Mouse (Mus musculus) myocyte (in vitro differentiated cells): ENCODE results near the gene Tmem8. TPM values are rescaled to one million over a fixed set of nuclear protein-coding genes. Genes with fewer than 3 reads are reported as not detected.

Source experiments
- H3K27me3 ChIP-seq: one replicate; pipeline ENCODE4 v1.6.1; 2011; ENCODE audit not compliant: control insufficient read depth, insufficient read depth, insufficient read length
- H3K36me3 ChIP-seq: one replicate; pipeline ENCODE4 v1.6.1; 2011; ENCODE audit not compliant: control insufficient read depth, insufficient read depth
- H3K4me2 ChIP-seq: one replicate; pipeline ENCODE4 v1.6.1; 2011; ENCODE audit warnings: low read depth, control low read depth
- H3K4me3 ChIP-seq: one replicate; pipeline ENCODE4 v1.5.1; 2011; ENCODE audit warnings: mild to moderate bottlenecking, control low read depth, moderate library complexity
- H3K79me2 ChIP-seq: one replicate; pipeline ENCODE4 v1.6.1; 2011; ENCODE audit not compliant: control insufficient read depth, insufficient read depth
- H3ac ChIP-seq: one replicate; pipeline ENCODE4 v1.6.1; 2011; ENCODE audit not compliant: control insufficient read depth, insufficient read length
- CEBPB ChIP-seq: IDR thresholded peaks from 2 replicates; pipeline ENCODE4 v1.6.1; 2011; ENCODE audit warnings: mild to moderate bottlenecking, moderate library complexity; ENCODE audit not compliant: poor library complexity, insufficient read depth, severe bottlenecking
- E2F4 ChIP-seq: IDR thresholded peaks from one replicate; pipeline ENCODE4 v1.6.1; 2011; ENCODE audit warnings: mild to moderate bottlenecking, control low read depth, moderate library complexity; ENCODE audit not compliant: insufficient read depth
- MAX ChIP-seq: IDR thresholded peaks from one replicate; pipeline ENCODE4 v1.6.1; 2011; ENCODE audit warnings: low read depth, mild to moderate bottlenecking, control low read depth
- MYOD1 ChIP-seq, 3 experiments: IDR thresholded peaks; one replicate each; pipeline ENCODE4 v1.6.1; 2011; ENCODE audit warnings: control low read depth in 2 of 3, low read depth in 2 of 3, mild to moderate bottlenecking in 2 of 3, moderate library complexity in 1 of 3; ENCODE audit not compliant: insufficient read length in 2 of 3, control insufficient read depth in 1 of 3
- MYOG ChIP-seq, 3 experiments: IDR thresholded peaks; one replicate each; pipeline ENCODE4 v1.6.1; 2011; ENCODE audit warnings: control low read depth in 2 of 3, low read depth in 2 of 3, mild to moderate bottlenecking in 2 of 3; ENCODE audit not compliant: insufficient read length in 2 of 3, control insufficient read depth in 1 of 3, insufficient read depth in 1 of 3
- POLR2A ChIP-seq: IDR thresholded peaks from one replicate; pipeline ENCODE4 v1.6.1; 2011; ENCODE audit warnings: low read depth, mild to moderate bottlenecking, control low read depth, moderate library complexity; ENCODE audit not compliant: insufficient read length
- POLR2AphosphoS2 ChIP-seq: IDR thresholded peaks from one replicate; pipeline ENCODE4 v1.6.1; 2011; ENCODE audit warnings: low read depth, control low read depth; ENCODE audit not compliant: insufficient read length
- REST ChIP-seq: IDR thresholded peaks from one replicate; pipeline ENCODE4 v1.6.1; 2011; ENCODE audit warnings: mild to moderate bottlenecking, control low read depth, moderate library complexity; ENCODE audit not compliant: insufficient read depth, insufficient read length
- SRF ChIP-seq: IDR thresholded peaks from one replicate; pipeline ENCODE4 v1.6.1; 2011; ENCODE audit warnings: low read depth; ENCODE audit not compliant: control insufficient read depth, insufficient read length
- TCF12 ChIP-seq: IDR thresholded peaks from one replicate; pipeline ENCODE4 v1.6.1; 2011; ENCODE audit warnings: mild to moderate bottlenecking, control low read depth; ENCODE audit not compliant: poor library complexity, insufficient read depth, severe bottlenecking
- TCF3 ChIP-seq: IDR thresholded peaks from one replicate; pipeline ENCODE4 v1.6.1; 2011; ENCODE audit warnings: low read depth, control low read depth; ENCODE audit not compliant: insufficient read length
- USF1 ChIP-seq: IDR thresholded peaks from one replicate; pipeline ENCODE4 v1.6.1; 2011; ENCODE audit warnings: low read depth, mild to moderate bottlenecking, control low read depth, moderate library complexity
- polyA plus RNA-seq: library from polyadenylated mRNA; unstranded; fragments of >200 nt; fragmentation: generic; extraction: Trizol; gene quantifications from one replicate; pipeline ENCODE4 v1.2.1, GENCODE M21; 2012; ENCODE audit warnings: missing spikeins

Tmem8 gene
- polyA plus RNA-seq, 1 experiment, result 1.5 TPM

DNA sequence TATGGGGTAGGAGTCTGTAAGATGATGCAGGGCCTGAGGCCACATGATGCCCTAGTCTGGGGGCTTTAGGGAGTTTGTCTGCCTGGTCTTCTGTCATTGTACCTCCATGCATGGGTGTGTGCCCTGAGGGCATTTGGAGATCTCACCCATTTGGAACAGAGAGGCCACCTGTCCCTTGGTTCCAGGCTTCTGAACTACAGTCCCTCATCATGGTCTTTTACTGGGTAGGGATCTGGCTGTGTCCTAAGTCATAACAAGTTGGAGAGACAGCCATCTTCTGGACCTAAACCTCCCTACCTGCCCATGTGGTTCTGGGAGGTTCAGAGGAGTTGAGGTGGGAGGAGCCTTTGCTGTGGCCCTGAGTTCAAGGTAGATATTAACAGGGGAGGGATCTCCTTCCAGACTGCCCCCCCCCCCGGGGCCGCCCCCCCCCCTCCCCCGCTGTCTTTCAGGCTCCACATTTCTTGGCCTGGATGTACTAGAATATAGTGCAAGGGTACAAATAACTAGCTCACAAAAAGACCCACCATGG, 2.9 kb downstream of the Tmem8 start:
- Histone ChIP-seq H3ac (no peak overlapping the region), H3K4me2 (no peak overlapping the region), H3K79me2 (no peaks in the 10 kb centered on the region), H3K36me3 (no peaks in the 10 kb centered on the region), H3K27me3 (peaks cover 52% of the 10 kb centered on the region), H3K4me3 (no peak overlapping the region)
- TF ChIP-seq TCF12 (no peak), TCF3 (no peak)

DNA sequence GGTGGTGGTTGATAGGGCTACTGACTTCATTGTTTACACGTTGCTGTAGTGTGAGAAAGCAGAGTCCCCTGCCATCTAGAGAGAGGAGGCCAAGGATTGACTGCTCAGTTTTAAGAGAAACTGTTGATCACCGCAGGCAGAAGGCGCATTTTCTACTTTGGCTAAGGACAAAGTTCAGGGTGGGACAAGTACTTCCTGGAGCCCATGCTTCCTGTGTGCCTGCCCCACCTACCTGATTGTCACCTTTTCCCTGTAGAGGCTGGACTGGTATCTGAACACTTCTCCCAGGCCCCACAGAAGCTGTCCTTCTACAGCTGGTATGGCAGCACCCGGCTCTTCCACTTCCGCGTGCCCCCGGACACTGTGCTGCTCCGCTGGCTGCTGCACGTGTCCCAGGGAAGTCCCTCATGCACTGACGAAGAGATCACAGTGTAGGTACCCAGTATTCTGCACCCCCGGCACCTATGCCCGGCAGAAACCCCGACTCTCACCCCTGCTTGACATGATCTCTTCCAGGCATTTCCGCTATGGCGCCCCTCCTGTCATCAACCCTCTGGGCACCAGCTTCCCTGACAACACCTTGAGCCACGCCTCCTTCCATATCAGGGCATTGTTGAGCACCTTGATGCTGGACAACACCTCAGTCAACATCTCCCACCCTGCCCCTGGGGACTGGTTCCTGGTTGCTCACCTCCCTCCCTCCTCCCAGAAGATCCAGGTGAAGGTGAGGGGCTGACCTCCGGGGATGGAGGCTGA, 3.6 kb downstream of the Tmem8 start:
- Histone ChIP-seq H3K79me2 (no peaks in the 10 kb centered on the region), H3K4me2 (no peak overlapping the region), H3K4me3 (no peak overlapping the region), H3ac (no peak overlapping the region), H3K27me3 (peaks cover 49% of the 10 kb centered on the region), H3K36me3 (no peaks in the 10 kb centered on the region)
- TF ChIP-seq TCF3 (no peak), SRF (no peak), POLR2AphosphoS2 (no peak), CEBPB (no peak), E2F4 (no peak), USF1 (no peak), MYOD1 (IDR thresholded peaks at IDR 0.05; ENCODE audit: control insufficient read depth in 1 of 3, insufficient read length in 2 of 3, low read depth in 2 of 3) (no peak), MYOG (IDR thresholded peaks at IDR 0.05; ENCODE audit: control insufficient read depth in 1 of 3, insufficient read depth in 1 of 3, insufficient read length in 2 of 3, low read depth in 2 of 3) (no peak), MAX (no peak), REST (no peak), TCF12 (no peak), POLR2A (no peak)

DNA sequence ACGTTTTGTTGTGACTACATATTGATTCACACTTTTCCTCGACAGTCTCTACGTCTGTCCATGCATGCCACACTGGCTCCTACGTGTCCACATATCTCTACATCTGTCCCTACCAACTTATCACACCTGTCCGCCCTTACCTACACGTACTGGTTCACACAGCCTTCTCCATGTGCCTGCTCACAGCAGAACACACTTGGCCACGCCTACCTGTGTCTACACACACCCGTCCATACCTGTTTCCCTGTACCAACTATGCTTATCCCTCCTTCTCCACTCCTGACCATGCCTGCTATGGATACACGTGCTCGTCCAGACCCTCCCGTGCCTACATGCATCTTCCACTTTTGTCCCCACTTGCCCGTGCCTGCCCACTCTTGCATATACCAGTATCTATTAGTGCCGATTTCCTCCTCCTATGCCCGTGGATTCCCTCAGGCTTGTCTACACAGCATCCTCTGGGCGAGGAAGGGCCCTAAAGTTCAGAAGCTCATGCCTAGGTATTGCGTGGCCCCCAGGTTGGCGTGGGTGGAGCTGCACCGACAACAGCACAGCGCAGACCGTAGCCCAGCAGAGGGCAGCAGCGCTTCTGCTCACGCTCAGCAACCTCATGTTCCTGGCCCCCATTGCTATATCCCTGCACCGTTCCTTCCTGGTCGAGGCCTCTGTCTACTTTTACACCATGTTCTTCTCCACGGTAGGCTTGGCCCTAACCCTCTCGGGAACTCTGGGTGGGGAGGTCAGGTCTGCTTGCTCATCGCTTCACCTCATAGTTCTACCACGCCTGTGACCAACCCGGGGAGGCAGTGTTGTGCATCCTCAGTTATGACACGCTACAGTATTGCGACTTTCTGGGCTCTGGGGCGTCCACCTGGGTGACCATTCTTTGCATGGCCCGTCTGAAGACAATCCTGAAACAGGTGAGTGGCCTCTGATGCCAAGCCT, 6.9 kb downstream of the Tmem8 start:
- peak overlapping the region; percentile 2 for H3K4me3 ChIP-seq
- no peak overlapping the region for H3ac ChIP-seq
- H3K79me2 ChIP-seq, result peaks cover 15% of the 10 kb centered on the region
- H3K27me3 ChIP-seq, result peaks cover 36% of the 10 kb centered on the region
- H3K36me3 ChIP-seq, result no peaks in the 10 kb centered on the region
- peak overlapping the region; percentile 54 for H3K4me2 ChIP-seq
- TF ChIP-seq POLR2A (peak; percentile 24), SRF (no peak), MYOD1 (IDR thresholded peaks at IDR 0.05; ENCODE audit: control insufficient read depth in 1 of 3, insufficient read length in 2 of 3, low read depth in 2 of 3) (no peak), E2F4 (no peak), MYOG (IDR thresholded peaks at IDR 0.05; ENCODE audit: control insufficient read depth in 1 of 3, insufficient read depth in 1 of 3, insufficient read length in 2 of 3, low read depth in 2 of 3) (peak in 1 of 3 experiments; percentile 19), MAX (peak; percentile 17), POLR2AphosphoS2 (no peak), TCF3 (no peak), CEBPB (no peak)

DNA sequence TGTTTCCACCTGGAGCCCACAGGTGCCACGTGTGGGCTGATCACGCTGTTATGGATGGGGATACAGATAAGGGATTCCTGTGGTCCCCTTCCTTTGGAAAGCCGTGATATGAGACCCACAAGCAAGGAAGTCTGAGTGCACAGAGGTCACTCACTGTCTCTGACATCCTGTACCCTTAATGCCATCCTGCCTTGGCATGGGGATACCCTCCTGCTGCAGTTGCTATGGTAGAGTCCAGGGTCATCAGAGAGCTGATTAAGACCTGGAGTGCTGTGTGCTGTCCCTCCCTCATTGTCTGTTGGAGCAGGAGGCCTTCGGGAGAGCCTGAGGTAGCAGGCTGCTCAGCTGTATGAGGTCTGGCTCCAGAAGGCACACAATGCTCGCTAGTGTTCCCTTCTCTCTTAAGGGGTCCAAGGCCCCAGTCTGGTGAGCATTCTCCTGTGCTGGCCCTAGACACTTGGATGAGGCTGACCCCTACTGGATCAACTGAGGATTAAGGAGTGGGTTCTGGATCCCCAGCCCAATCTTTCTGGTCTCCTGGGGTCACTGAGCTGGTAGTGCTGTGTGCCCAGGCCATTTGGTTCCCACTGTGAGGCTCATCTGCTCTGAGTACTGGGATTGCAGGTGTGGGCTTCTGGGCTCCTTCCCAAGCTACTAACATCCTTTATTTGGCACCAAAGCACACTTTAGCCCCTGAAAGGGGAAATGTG, 9.5 kb downstream of the Tmem8 start:
- Histone ChIP-seq H3K4me3 (peak overlapping the region; percentile 89), H3K79me2 (peaks cover 15% of the 10 kb centered on the region), H3ac (peak overlapping the region; percentile 61), H3K4me2 (peak overlapping the region; percentile 38), H3K36me3 (no peaks in the 10 kb centered on the region), H3K27me3 (peaks cover 15% of the 10 kb centered on the region)
- TF ChIP-seq SRF (no peak), MYOD1 (IDR thresholded peaks at IDR 0.05; ENCODE audit: control insufficient read depth in 1 of 3, insufficient read length in 2 of 3, low read depth in 2 of 3) (no peak), USF1 (no peak), TCF12 (no peak), POLR2AphosphoS2 (no peak), REST (no peak), POLR2A (no peak), E2F4 (no peak), MAX (no peak), MYOG (IDR thresholded peaks at IDR 0.05; ENCODE audit: control insufficient read depth in 1 of 3, insufficient read depth in 1 of 3, insufficient read length in 2 of 3, low read depth in 2 of 3) (no peak), TCF3 (no peak), CEBPB (no peak)
